8 mouse cellular contexts compared by ENCODE assay signal in the genomic region with DNA sequence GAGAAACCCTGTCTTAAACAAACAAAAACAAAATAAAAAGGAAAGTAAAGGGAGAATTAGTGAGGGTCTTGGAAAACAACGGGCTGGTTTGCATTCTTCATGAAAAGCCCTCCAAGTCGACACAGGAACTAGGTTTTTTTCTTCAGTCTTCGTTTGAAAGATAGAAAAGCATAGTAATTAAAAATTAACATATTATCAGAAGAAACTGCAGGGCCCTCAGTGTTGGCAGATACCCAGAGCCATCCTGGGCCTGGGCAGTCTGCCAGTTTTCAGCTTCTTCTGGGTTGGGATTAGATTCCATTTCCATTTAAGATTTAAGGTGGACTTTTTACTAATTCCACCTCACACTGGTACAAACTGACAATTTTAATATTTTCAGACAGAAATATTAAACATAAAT.
DNase-seq lines count a peak whose midpoint lies in the region; ATAC-seq lines count a peak whose summit lies in the region.

No protein-coding gene starts in this region.

- no peak overlapping the region for H3K9ac ChIP-seq in forebrain, embryonic 16.5 days (replicated peaks; ENCODE audit: low read depth, low read length)
- H3K9ac ChIP-seq in forebrain, embryonic 12.5 days, result no peak overlapping the region
- no peak overlapping the region for H3K9ac ChIP-seq in midbrain, embryonic 13.5 days (replicated peaks)
- no peak overlapping the region for H3K9ac ChIP-seq in midbrain, embryonic 16.5 days (ENCODE audit: low read depth, low read length)

- no peak overlapping the region for H3K4me3 ChIP-seq in forebrain, embryonic 16.5 days (replicated peaks; ENCODE audit: low read length)
- no peak overlapping the region for H3K4me3 ChIP-seq in forebrain, embryonic 12.5 days (replicated peaks)
- H3K4me3 ChIP-seq in midbrain, embryonic 13.5 days (replicated peaks), result no peak overlapping the region
- no peak overlapping the region for H3K4me3 ChIP-seq in midbrain, embryonic 16.5 days (ENCODE audit: low read depth, low read length)

- 8% methylated on average over 3 of the region's 3 CpGs for WGBS in forebrain, embryonic 16.5 days
- WGBS in forebrain, embryonic 12.5 days, result 43% methylated on average over 3 of the region's 3 CpGs
- 56% methylated on average over 3 of the region's 3 CpGs for WGBS in midbrain, embryonic 13.5 days
- whole genome bisulfite sequencing in midbrain, embryonic 16.5 days, result 38% methylated on average over 3 of the region's 3 CpGs

- H3K4me1 ChIP-seq in forebrain, embryonic 16.5 days (replicated peaks; ENCODE audit: control insufficient read depth, insufficient read depth, low read length), result 0 out of 2 replicates have a peak, but pooled peaks cover 3% of the 10 kb centered on the region
- H3K4me1 ChIP-seq in forebrain, embryonic 12.5 days, result peaks cover 6% of the 10 kb centered on the region; the same call in 1 of the 2 replicates
- H3K4me1 ChIP-seq in midbrain, embryonic 13.5 days (replicated peaks), result peaks cover 7% of the 10 kb centered on the region; the same call in 1 of the 2 replicates
- H3K4me1 ChIP-seq in midbrain, embryonic 16.5 days (ENCODE audit: control insufficient read depth, insufficient read depth, low read length), result peaks cover 6% of the 10 kb centered on the region; the same call in 1 of the 2 replicates

- H3K9me3 ChIP-seq in forebrain, embryonic 16.5 days (ENCODE audit: control insufficient read depth, low read length), result no peaks in the 10 kb centered on the region
- H3K9me3 ChIP-seq in forebrain, embryonic 12.5 days, result no peaks in the 10 kb centered on the region
- H3K9me3 ChIP-seq in midbrain, embryonic 13.5 days, result no peaks in the 10 kb centered on the region
- H3K9me3 ChIP-seq in midbrain, embryonic 16.5 days (replicated peaks; ENCODE audit: control insufficient read depth, low read length, poor library complexity, severe bottlenecking), result no peaks in the 10 kb centered on the region

- H3K4me2 ChIP-seq in forebrain, embryonic 16.5 days (ENCODE audit: low read length), result no peak overlapping the region
- no peak overlapping the region for H3K4me2 ChIP-seq in forebrain, embryonic 12.5 days
- H3K4me2 ChIP-seq in midbrain, embryonic 13.5 days (replicated peaks), result no peak overlapping the region
- no peak overlapping the region for H3K4me2 ChIP-seq in midbrain, embryonic 16.5 days (ENCODE audit: low read length)

- H3K27me3 ChIP-seq in forebrain, embryonic 16.5 days (replicated peaks; ENCODE audit: control insufficient read depth, insufficient read depth, low read length), result no peaks in the 10 kb centered on the region
- H3K27me3 ChIP-seq in forebrain, embryonic 12.5 days, result no peaks in the 10 kb centered on the region
- no peaks in the 10 kb centered on the region for H3K27me3 ChIP-seq in midbrain, embryonic 13.5 days
- no peaks in the 10 kb centered on the region for H3K27me3 ChIP-seq in midbrain, embryonic 16.5 days (ENCODE audit: control insufficient read depth, insufficient read depth, low read depth, low read length)

- peak; percentile 67 for DNase-seq in cerebellum, adult 8-10 months
- DNase-seq in kidney, postnatal 25 days, result peak; percentile 79
- no peak for DNase-seq in embryo, embryonic 10 days (ENCODE audit: low spot score)
- no peak for DNase-seq in urinary bladder, postnatal 4 days (ENCODE audit: low spot score in 2 of 2)

- H3K36me3 ChIP-seq in forebrain, embryonic 16.5 days (ENCODE audit: control insufficient read depth, insufficient read depth), result no peaks in the 10 kb centered on the region
- peaks cover 3% of the 10 kb centered on the region for H3K36me3 ChIP-seq in forebrain, embryonic 12.5 days (replicated peaks)
- H3K36me3 ChIP-seq in midbrain, embryonic 13.5 days, result peaks cover 6% of the 10 kb centered on the region; the same call in 1 of the 2 replicates
- no peaks in the 10 kb centered on the region for H3K36me3 ChIP-seq in midbrain, embryonic 16.5 days (ENCODE audit: control insufficient read depth, insufficient read depth, low read length)

- ATAC-seq in forebrain, embryonic 16.5 days, result 0 out of 2 replicates have a peak, but pooled peaks have one; percentile 23
- no peak; the same call in 1 of the 2 replicates for ATAC-seq in forebrain, embryonic 12.5 days (ENCODE audit: low FRiP score)
- no peak for ATAC-seq in midbrain, embryonic 13.5 days
- no peak for ATAC-seq in midbrain, embryonic 16.5 days

- H3K27ac ChIP-seq in forebrain, embryonic 16.5 days (ENCODE audit: low read length), result no peak overlapping the region
- no peak overlapping the region for H3K27ac ChIP-seq in forebrain, embryonic 12.5 days
- H3K27ac ChIP-seq in midbrain, embryonic 13.5 days, result peak overlapping the region; percentile 30; the same call in 1 of the 2 replicates
- no peak overlapping the region for H3K27ac ChIP-seq in midbrain, embryonic 16.5 days (ENCODE audit: low read length)

Comparison
In these comparisons a context has a peak if more than half of its experiments do, and no peak if none do; other contexts are left out.
1. DNase-seq: peak in cerebellum, adult 8-10 months (single experiment) and kidney, postnatal 25 days (2 of 2); none in embryo, embryonic 10 days (single experiment) and urinary bladder, postnatal 4 days (0 of 2).